Mouse (Mus musculus) midbrain, postnatal 0 days (tissue): ENCODE results near the gene Ccnyl1. TPM values are rescaled to one million over a fixed set of nuclear protein-coding genes. Genes with fewer than 3 reads are reported as not detected.

Experiments
- ATAC-seq: fragments of 200-750 bp; cut with Nextera tagmentation; 2 replicates; pipeline ENCODE4 v1.8.0; 2017; ENCODE audit warnings: moderate number of reproducible peaks, mild to moderate bottlenecking, moderate TSS enrichment, moderate library complexity; ENCODE audit not compliant: low FRiP score
- DNase-seq: peaks from one replicate; pipeline ENCODE4 v3.0.0-alpha.2; 2015; ENCODE audit warnings: low spot score
- H3K27ac ChIP-seq: fragments of 300-500 bp; sonication (generic); 2 replicates; pipeline ENCODE4 v1.5.1; 2014; ENCODE audit warnings: low read depth, mild to moderate bottlenecking, low read length, mixed read lengths
- H3K27me3 ChIP-seq: fragments of 300-500 bp; sonication (generic); 2 replicates; pipeline ENCODE4 v1.6.1; 2014; ENCODE audit warnings: low read length, control low read depth, mixed read lengths; ENCODE audit not compliant: insufficient read depth
- H3K36me3 ChIP-seq: fragments of 300-500 bp; sonication (generic); 2 replicates; pipeline ENCODE4 v1.6.1; 2014; ENCODE audit warnings: low read length, control low read depth, mixed read lengths; ENCODE audit not compliant: insufficient read depth
- H3K4me1 ChIP-seq: fragments of 300-500 bp; sonication (generic); 2 replicates; pipeline ENCODE4 v1.6.1; 2014; ENCODE audit warnings: mild to moderate bottlenecking, control low read depth, antibody characterized with exemption, low read length, mixed read lengths; ENCODE audit not compliant: insufficient read depth
- H3K4me2 ChIP-seq: fragments of 300-500 bp; sonication (generic); 2 replicates; pipeline ENCODE4 v1.6.1; 2014; ENCODE audit warnings: low read depth, mild to moderate bottlenecking, low read length, mixed read lengths; ENCODE audit not compliant: poor library complexity, severe bottlenecking
- H3K4me3 ChIP-seq: fragments of 300-500 bp; sonication (generic); 2 replicates; pipeline ENCODE4 v1.5.1; 2014; ENCODE audit warnings: low read depth, mild to moderate bottlenecking, low read length, moderate library complexity
- H3K9ac ChIP-seq: fragments of 300-500 bp; sonication (generic); replicated peaks from 2 replicates; pipeline ENCODE4 v1.6.1; 2014; ENCODE audit warnings: mild to moderate bottlenecking, low read length, moderate library complexity, mixed read lengths; ENCODE audit not compliant: poor library complexity, severe bottlenecking
- H3K9me3 ChIP-seq: fragments of 300-500 bp; sonication (generic); 2 replicates; pipeline ENCODE4 v1.6.1; 2016; ENCODE audit warnings: low read length, control low read depth
- CTCF ChIP-seq: IDR thresholded peaks from 2 replicates; pipeline ENCODE4 v1.5.1; 2016; ENCODE audit warnings: antibody characterized with exemption, mild to moderate bottlenecking
- WGBS: fragments of 180-500 bp; shearing (Covaris S2); extraction: QIAGEN DNeasy Blood & Tissue Kit; methylation state at CpG from one replicate; pipeline ENCODE4 v1.1.7; 2014; 5-methylcytosine and 5-hydroxymethylcytosine counted together
- polyA plus RNA-seq: library from polyadenylated mRNA; unstranded; fragments of >200 nt; fragmentation: Nextera tagmentation; extraction: Ambion mirVana; gene quantifications from 2 replicates; pipeline ENCODE4 v1.2.1, GENCODE M21; 2015
- total RNA-seq: library from RNA; depleted of rRNA; stranded (reverse); fragments of >200 nt; gene quantifications from 2 replicates; pipeline ENCODE4 v1.2.3, GENCODE M21; 2014

The Ccnyl1 gene
- total and polyA plus RNA-seq, 2 experiments from 2014 or later: 4.1 to 36.6 TPM

- no peaks in the 10 kb centered on the region for H3K4me1 ChIP-seq
- WGBS: 8% methylated on average over 1 of the region's 1 CpGs
Measured at GRCm38 (mm10) chr1:64655415-64655814, 34.8 kb upstream of the Ccnyl1 start.

GRCm38 (mm10) chr1:64656423-64657129, 33.7 kb upstream of the Ccnyl1 start:
- DNase-seq (no peak), ATAC-seq (no peak)
- Histone ChIP-seq H3K9me3 (no peaks in the 10 kb centered on the region), H3K27ac (no peak overlapping the region), H3K4me3 (no peak overlapping the region), H3K27me3 (no peaks in the 10 kb centered on the region), H3K4me2 (no peak overlapping the region), H3K9ac (no peak overlapping the region), H3K36me3 (no peaks in the 10 kb centered on the region), H3K4me1 (no peaks in the 10 kb centered on the region)
- TF ChIP-seq CTCF: no peak
- 82% methylated on average over 3 of the region's 3 CpGs for WGBS

More at GRCm38 (mm10) chr1:64655415-64655814, 34.8 kb upstream of the Ccnyl1 start:
- H3K4me2 ChIP-seq: no peak overlapping the region
- TF ChIP-seq CTCF: no peak
- no peak for DNase-seq
- no peak overlapping the region for H3K27ac ChIP-seq
- no peaks in the 10 kb centered on the region for H3K9me3 ChIP-seq
- no peak for ATAC-seq
- no peaks in the 10 kb centered on the region for H3K36me3 ChIP-seq
- H3K4me3 ChIP-seq: no peak overlapping the region
- H3K27me3 ChIP-seq: no peaks in the 10 kb centered on the region
- H3K9ac ChIP-seq: no peak overlapping the region

- Histone ChIP-seq H3K27me3 (no peaks in the 10 kb centered on the region), H3K4me2 (no peak overlapping the region), H3K27ac (no peak overlapping the region), H3K9me3 (no peaks in the 10 kb centered on the region), H3K4me1 (no peaks in the 10 kb centered on the region), H3K9ac (no peak overlapping the region), H3K36me3 (no peaks in the 10 kb centered on the region), H3K4me3 (no peak overlapping the region)
- 76% methylated on average over 7 of the region's 7 CpGs for WGBS
- no peak for DNase-seq
- ATAC-seq: no peak
- TF ChIP-seq CTCF: no peak
Measured at GRCm38 (mm10) chr1:64658876-64659275, 31.4 kb upstream of the Ccnyl1 start.

GRCm38 (mm10) chr1:64667111-64667633, 23.1 kb upstream of the Ccnyl1 start:
- Histone ChIP-seq H3K4me2 (no peak overlapping the region), H3K27ac (no peak overlapping the region), H3K27me3 (no peaks in the 10 kb centered on the region), H3K4me3 (no peak overlapping the region), H3K9ac (no peak overlapping the region), H3K9me3 (no peaks in the 10 kb centered on the region), H3K4me1 (no peaks in the 10 kb centered on the region), H3K36me3 (no peaks in the 10 kb centered on the region)
- no peak for TF ChIP-seq CTCF
- 92% methylated on average over 2 of the region's 2 CpGs for WGBS
- DNase-seq: no peak
- no peak for ATAC-seq

GRCm38 (mm10) chr1:64669451-64669850, 20.8 kb upstream of the Ccnyl1 start:
- Histone ChIP-seq H3K27ac (no peak overlapping the region), H3K36me3 (no peaks in the 10 kb centered on the region), H3K9me3 (no peaks in the 10 kb centered on the region), H3K9ac (no peak overlapping the region), H3K4me1 (no peaks in the 10 kb centered on the region), H3K4me3 (no peak overlapping the region), H3K27me3 (no peaks in the 10 kb centered on the region), H3K4me2 (no peak overlapping the region)
- DNase-seq (no peak), ATAC-seq (no peak)
- 50% methylated on average over 2 of the region's 2 CpGs for WGBS
- no peak for TF ChIP-seq CTCF

- TF ChIP-seq CTCF: no peak
- ATAC-seq (no peak), DNase-seq (no peak)
- Histone ChIP-seq H3K9me3 (no peaks in the 10 kb centered on the region), H3K27me3 (no peaks in the 10 kb centered on the region), H3K4me1 (no peaks in the 10 kb centered on the region), H3K27ac (no peak overlapping the region), H3K4me2 (no peak overlapping the region), H3K9ac (no peak overlapping the region), H3K4me3 (no peak overlapping the region), H3K36me3 (no peaks in the 10 kb centered on the region)
- 97% methylated on average over 5 of the region's 5 CpGs for WGBS
Measured at GRCm38 (mm10) chr1:64673931-64674330, 16.3 kb upstream of the Ccnyl1 start.
